Comparison of ENCODE assay signal across 8 mouse cellular contexts in genomic region chr12:4524546-4524945, GRCm38 (mm10). TPM values are rescaled to one million over a fixed set of nuclear protein-coding genes. Genes with fewer than 3 reads are reported as not detected.
A peak's percentile ranks its signal among the peaks of the same experiment; 100 is the strongest.
DNase-seq lines count a peak whose midpoint lies in the region; ATAC-seq lines count a peak whose summit lies in the region.

No protein-coding gene starts in this region.

- intact Hi-C loops in heart, postnatal 25 days (cut with DNase I): no loop called here
- intact Hi-C loops in left cerebral cortex, postnatal 36 days (cut with DNase I): no loop called here

- no peaks in the 10 kb centered on the region for H3K27me3 ChIP-seq in embryonic facial prominence, embryonic 14.5 days (replicated peaks; ENCODE audit: control insufficient read depth, insufficient read depth, low read length)
- H3K27me3 ChIP-seq in hindbrain, embryonic 10.5 days (ENCODE audit: insufficient read depth, poor library complexity, severe bottlenecking): peaks cover 9% of the 10 kb centered on the region; the same call in 1 of the 2 replicates
- no peaks in the 10 kb centered on the region for H3K27me3 ChIP-seq in midbrain, embryonic 16.5 days (ENCODE audit: control insufficient read depth, insufficient read depth, low read depth, low read length)

- H3K9me3 ChIP-seq in embryonic facial prominence, embryonic 14.5 days (ENCODE audit: control insufficient read depth, low read length): 0 out of 2 replicates have a peak, but pooled peaks cover 3% of the 10 kb centered on the region
- peaks cover 3% of the 10 kb centered on the region; the same call in 1 of the 2 replicates for H3K9me3 ChIP-seq in hindbrain, embryonic 10.5 days
- no peaks in the 10 kb centered on the region for H3K9me3 ChIP-seq in midbrain, embryonic 16.5 days (replicated peaks; ENCODE audit: control insufficient read depth, low read length, poor library complexity, severe bottlenecking)

- WGBS in embryonic facial prominence, embryonic 14.5 days: 35% methylated on average over 7 of the region's 7 CpGs
- WGBS in hindbrain, embryonic 10.5 days: 29% methylated on average over 7 of the region's 7 CpGs
- 28% methylated on average over 7 of the region's 7 CpGs for WGBS in midbrain, embryonic 16.5 days

- peak; percentile 87 for DNase-seq in heart, adult 11 months
- no peak for DNase-seq in heart, postnatal 25 days (ENCODE audit: low spot score)
- peak; percentile 43 for DNase-seq in embryonic facial prominence, embryonic 14.5 days (ENCODE audit: low spot score)
- DNase-seq in hindbrain, embryonic 10.5 days (ENCODE audit: low spot score): no peak
- no peak for DNase-seq in testis, postnatal 10 days (ENCODE audit: low spot score)
- DNase-seq in left cerebral cortex, postnatal 36 days (ENCODE audit: low spot score in 2 of 2): no peak
- no peak for DNase-seq in heart, adult 8-10 months (ENCODE audit: low spot score)

- peaks cover 25% of the 10 kb centered on the region for H3K4me1 ChIP-seq in embryonic facial prominence, embryonic 14.5 days (ENCODE audit: control insufficient read depth, insufficient read depth, low read length)
- H3K4me1 ChIP-seq in hindbrain, embryonic 10.5 days (replicated peaks): peaks cover 21% of the 10 kb centered on the region
- H3K4me1 ChIP-seq in midbrain, embryonic 16.5 days (ENCODE audit: control insufficient read depth, insufficient read depth, low read length): peaks cover 20% of the 10 kb centered on the region

- H3K4me3 ChIP-seq in embryonic facial prominence, embryonic 14.5 days (ENCODE audit: low read depth, low read length): no peak overlapping the region
- H3K4me3 ChIP-seq in hindbrain, embryonic 10.5 days: no peak overlapping the region
- H3K4me3 ChIP-seq in midbrain, embryonic 16.5 days (ENCODE audit: low read depth, low read length): no peak overlapping the region

- H3K27ac ChIP-seq in embryonic facial prominence, embryonic 14.5 days (replicated peaks; ENCODE audit: low read depth, low read length): peak overlapping the region; percentile 74
- peak overlapping the region; percentile 76; the same call in 1 of the 2 replicates for H3K27ac ChIP-seq in hindbrain, embryonic 10.5 days
- H3K27ac ChIP-seq in midbrain, embryonic 16.5 days (ENCODE audit: low read length): peak overlapping the region; percentile 58

- 0 out of 2 replicates have a peak overlapping the region, but pooled peaks have one; percentile 5 for H3K4me2 ChIP-seq in embryonic facial prominence, embryonic 14.5 days (ENCODE audit: low read depth, low read length)
- H3K4me2 ChIP-seq in midbrain, embryonic 16.5 days (ENCODE audit: low read length): no peak overlapping the region

- ATAC-seq in embryonic facial prominence, embryonic 14.5 days (ENCODE audit: low read depth): no peak; the same call in 1 of the 2 replicates
- 0 out of 2 replicates have a peak, but pooled peaks have one; percentile 16 for ATAC-seq in midbrain, embryonic 16.5 days

- H3K36me3 ChIP-seq in embryonic facial prominence, embryonic 14.5 days (ENCODE audit: control insufficient read depth, insufficient read depth, low read length): no peaks in the 10 kb centered on the region
- H3K36me3 ChIP-seq in hindbrain, embryonic 10.5 days: no peaks in the 10 kb centered on the region
- no peaks in the 10 kb centered on the region for H3K36me3 ChIP-seq in midbrain, embryonic 16.5 days (ENCODE audit: control insufficient read depth, insufficient read depth, low read length)

- no peak overlapping the region for H3K9ac ChIP-seq in embryonic facial prominence, embryonic 14.5 days (ENCODE audit: low read depth, low read length)
- no peak overlapping the region for H3K9ac ChIP-seq in midbrain, embryonic 16.5 days (ENCODE audit: low read depth, low read length)

RNA-seq across cellular contexts. Expression of gene Ncoa1, which starts 47.6 kb away (rescaled TPM):
- 10 to 100 TPM; 29.2 to 34.6 TPM for total RNA-seq in heart, postnatal 25 days (2021)
- 20.7 and 21.0 TPM in 2 replicates for polyA plus RNA-seq in embryonic facial prominence, embryonic 14.5 days (2014; fragmentation: Nextera tagmentation; extraction: Ambion mirVana)
- polyA plus RNA-seq in hindbrain, embryonic 10.5 days (2016; fragmentation: Nextera tagmentation; extraction: Ambion mirVana): 2.6 and 2.8 TPM in 2 replicates
- polyA plus RNA-seq in midbrain, embryonic 16.5 days (2015; fragmentation: Nextera tagmentation; extraction: Ambion mirVana): 10.0 and 10.9 TPM in 2 replicates
- total RNA-seq in left cerebral cortex, postnatal 36 days (2021): 100 to 1,000 TPM; 104 to 110 TPM
- 10 to 100 TPM; 28.7 to 31.0 (median 29.4) TPM for total RNA-seq in heart, adult 8-10 months (2022)

Comparison
In these comparisons a context has a peak if more than half of its experiments do, and no peak if none do; other contexts are left out.
1. DNase-seq: peak in heart, adult 11 months (single experiment) and embryonic facial prominence, embryonic 14.5 days (single experiment); none in heart, postnatal 25 days (single experiment), hindbrain, embryonic 10.5 days (single experiment), testis, postnatal 10 days (single experiment), left cerebral cortex, postnatal 36 days (0 of 2) and heart, adult 8-10 months (single experiment).
2. Peak in every context shown above with its lines, with median percentiles within 50 percentile points of each other: H3K27ac ChIP-seq.